Mouse (Mus musculus) naive thymus-derived CD4-positive, alpha-beta T cell, adult 5 months (primary cell): ENCODE results near the gene Ambn. TPM values are rescaled to one million over a fixed set of nuclear protein-coding genes. Genes with fewer than 3 reads are reported as not detected.

Source experiments
- polyA plus RNA-seq: library from polyadenylated mRNA; unstranded; fragments of 100-300 nt; shearing (Covaris generic); gene quantifications from one replicate; pipeline ENCODE4 v1.2.1, GENCODE M21; 2017

The Ambn gene
- not detected for polyA plus RNA-seq

GRCm38 (mm10) chr5:88455691-88456090 is at the start of gene Ambn:
Gene Ambn, plus strand, starts transcription at chr5:88455991.

GRCm38 (mm10) chr5:88487675-88488074 is 31.9 kb downstream of the Ambn start, which contains the start of gene Enam:
Gene Enam, plus strand, starts transcription at chr5:88487975.

Other genes with a start within 250 kb of the Ambn start
- gene Gm7714, start 187.1 kb upstream of the Ambn start, polyA plus RNA-seq = not detected
- not detected for gene Prol1, start 138.7 kb upstream of the Ambn start, polyA plus RNA-seq
- not detected for gene Amtn, start 79.9 kb upstream of the Ambn start, polyA plus RNA-seq
- gene Enam, start 32.0 kb downstream of the Ambn start, polyA plus RNA-seq = not detected
- not detected for gene Jchain, start 71.9 kb downstream of the Ambn start, polyA plus RNA-seq
- 93.2 TPM for gene Utp3, start 98.5 kb downstream of the Ambn start, polyA plus RNA-seq
- 4.9 TPM for gene Rufy3, start 109.0 kb downstream of the Ambn start, polyA plus RNA-seq
- gene Grsf1, start 220.2 kb downstream of the Ambn start, polyA plus RNA-seq = 46.6 TPM